Mouse (Mus musculus) embryonic fibroblast, embryonic 13.5 days (primary cell): ENCODE measurements at regions not wholly inside any gene's neighbourhood (a gene's known extent, or its start where the extent isn't known, plus 50 kb on each side); places are given as distances from the start of the nearest gene placed in this dataset.

Source experiments
- CTCF ChIP-seq: IDR thresholded peaks from 2 replicates; pipeline ENCODE4 v1.5.1; 2011; ENCODE audit warnings: mild to moderate bottlenecking, control low read depth, low read length, moderate library complexity, borderline replicate concordance; ENCODE audit not compliant: insufficient read depth
- POLR2A ChIP-seq: IDR thresholded peaks from 2 replicates; pipeline ENCODE4 v1.6.1; 2011; ENCODE audit warnings: low read depth, mild to moderate bottlenecking, control low read depth, low read length, moderate library complexity

- TF ChIP-seq CTCF, result no peak
- no peak for TF ChIP-seq POLR2A
These were observed 59.3 kb upstream of the Usp47 start for GRCm38 (mm10) chr7:111963969-111964368.
